Mouse (Mus musculus): ENCODE measurements around the gene Iqschfp. TPM values are rescaled to one million over a fixed set of nuclear protein-coding genes. Genes with fewer than 3 reads are reported as not detected.
A peak's percentile ranks its signal among the peaks of the same experiment; 100 is the strongest.

Iqschfp gene
- polyA plus RNA-seq, 1 experiment = not detected

DNA sequence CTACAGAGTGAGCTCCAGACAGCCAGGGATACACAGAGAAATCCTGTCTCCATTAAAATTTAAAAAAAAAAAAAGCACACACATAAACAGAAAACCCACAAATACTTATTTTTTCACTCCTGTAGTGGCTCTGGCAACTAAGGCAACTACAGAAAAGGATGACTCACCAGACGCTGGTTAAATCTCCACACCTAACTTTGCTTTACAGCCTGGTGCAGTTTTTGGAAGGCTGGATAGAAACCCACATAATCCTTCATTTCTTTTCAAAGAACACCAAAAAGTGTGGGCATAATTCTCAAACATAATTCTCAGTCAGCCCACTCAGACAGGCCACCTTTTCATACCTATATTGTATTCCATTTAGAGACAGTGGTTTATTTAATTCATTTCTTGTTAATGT is 746.7 kb downstream of the Iqschfp start:
- H3K27me3 ChIP-seq (replicated peaks) = peaks cover 30% of the 10 kb centered on the region
- H3K4me1 ChIP-seq = peaks cover 55% of the 10 kb centered on the region
- TF ChIP-seq FLI1 (IDR thresholded peaks at IDR 0.05; ENCODE audit: low read length) = no peak
- no peak for TF ChIP-seq GATA1 (IDR thresholded peaks at IDR 0.05; ENCODE audit: borderline replicate concordance, low read length)

DNA sequence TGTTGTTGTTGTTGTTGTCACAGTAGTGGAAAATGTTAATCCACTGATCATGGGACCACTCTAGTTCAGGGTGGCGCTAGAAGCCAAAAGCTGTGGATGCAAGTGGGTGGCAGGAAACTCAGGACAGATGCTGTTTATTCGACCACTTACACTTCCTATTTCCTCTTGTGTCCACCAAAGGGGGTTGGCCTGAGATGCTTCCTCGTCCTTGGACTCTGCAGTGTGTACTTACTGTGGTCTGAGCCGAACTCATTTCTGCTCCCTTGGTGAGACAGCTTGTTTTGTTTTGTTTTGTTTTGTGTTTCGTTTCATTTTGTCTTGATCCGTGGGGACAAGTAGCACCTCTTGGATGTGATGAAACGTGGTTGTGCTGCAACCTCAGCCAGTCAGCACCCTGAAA is 750.9 kb downstream of the Iqschfp start:
- H3K36me3 ChIP-seq (replicated peaks; ENCODE audit: low read length) = peaks cover 12% of the 10 kb centered on the region
- H3K9me3 ChIP-seq = peaks cover 7% of the 10 kb centered on the region
- TF ChIP-seq GATA1 (IDR thresholded peaks at IDR 0.05; ENCODE audit: borderline replicate concordance, low read length) (no peak), FLI1 (IDR thresholded peaks at IDR 0.05; ENCODE audit: low read length) (no peak)
- H3K4me3 ChIP-seq (replicated peaks) = no peak overlapping the region
- H3K27me3 ChIP-seq (replicated peaks) = peaks cover 2% of the 10 kb centered on the region
- H3K4me1 ChIP-seq = peaks cover 73% of the 10 kb centered on the region

More for the DNA sequence above, 746.7 kb downstream of the Iqschfp start:
- H3K36me3 ChIP-seq (replicated peaks; ENCODE audit: low read length) = peaks cover 10% of the 10 kb centered on the region
- peak overlapping the region; percentile 87 for H3K4me3 ChIP-seq (replicated peaks)
- H3K9me3 ChIP-seq = peaks cover 6% of the 10 kb centered on the region

DNA sequence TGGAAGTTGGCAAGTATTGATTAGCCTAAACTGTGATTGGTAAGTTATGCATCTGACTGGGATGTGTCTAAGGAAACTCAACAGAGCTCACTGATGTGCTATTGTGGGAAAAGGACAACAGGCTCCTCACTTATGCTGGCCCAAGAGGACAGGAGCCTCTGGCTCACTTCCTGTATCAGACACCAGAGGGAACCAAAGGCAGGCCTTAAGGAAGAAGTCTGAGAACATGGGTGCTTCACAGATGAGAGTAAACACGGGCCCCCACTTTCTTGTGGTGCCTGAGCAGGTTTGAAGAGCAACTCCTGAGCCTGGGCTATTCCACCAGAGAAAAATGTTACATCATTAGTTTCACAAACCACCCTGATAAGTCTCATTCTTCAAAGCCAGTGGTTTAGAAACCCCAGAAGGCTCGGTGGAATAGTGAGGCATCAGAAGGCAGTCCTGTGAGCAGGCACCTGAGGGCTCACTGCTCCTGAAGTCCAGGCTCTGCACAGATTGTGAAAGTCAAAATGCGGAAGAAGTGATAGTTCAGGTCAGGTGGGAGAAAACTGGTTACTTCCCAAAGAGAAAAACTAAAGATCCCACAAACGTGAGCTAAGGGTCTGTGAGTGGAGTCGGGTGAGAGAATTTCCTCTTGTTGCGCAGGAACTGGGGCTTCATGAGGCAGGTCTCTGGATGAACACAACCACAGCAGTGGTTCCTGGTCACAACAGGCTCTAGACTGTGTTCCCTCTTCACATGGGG is 754.5 kb downstream of the Iqschfp start:
- Histone ChIP-seq H3K4me3 (replicated peaks) (no peak overlapping the region), H3K36me3 (replicated peaks; ENCODE audit: low read length) (peaks cover 12% of the 10 kb centered on the region), H3K4me1 (peaks cover 80% of the 10 kb centered on the region), H3K9me3 (peaks cover 7% of the 10 kb centered on the region), H3K27me3 (replicated peaks) (no peaks in the 10 kb centered on the region)
- TF ChIP-seq GATA1 (IDR thresholded peaks at IDR 0.05; ENCODE audit: borderline replicate concordance, low read length) (no peak), FLI1 (IDR thresholded peaks at IDR 0.05; ENCODE audit: low read length) (no peak)

DNA sequence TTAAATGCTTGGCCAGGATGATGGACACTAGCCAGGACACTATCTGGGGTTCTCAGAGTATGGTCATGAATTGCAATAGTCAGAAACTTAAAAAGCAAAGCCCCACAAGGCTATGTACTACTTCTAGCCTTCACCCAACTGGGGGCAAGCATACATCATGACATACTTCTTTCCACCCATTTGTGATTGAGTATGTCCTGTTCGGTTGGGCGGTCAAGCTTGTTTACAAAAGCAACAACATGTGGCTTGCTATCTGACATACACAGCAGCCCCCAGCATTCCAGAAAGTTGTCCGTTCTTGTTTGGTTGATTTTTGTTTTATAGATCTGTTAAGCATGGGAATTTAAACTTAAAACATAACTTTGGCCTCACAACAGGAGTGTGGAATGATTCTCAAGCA is 755.2 kb downstream of the Iqschfp start:
- H3K27me3 ChIP-seq (replicated peaks) = no peaks in the 10 kb centered on the region
- no peak overlapping the region for H3K4me3 ChIP-seq (replicated peaks)
- H3K36me3 ChIP-seq (replicated peaks; ENCODE audit: low read length) = peaks cover 12% of the 10 kb centered on the region
- TF ChIP-seq GATA1 (IDR thresholded peaks at IDR 0.05; ENCODE audit: borderline replicate concordance, low read length) (no peak), FLI1 (IDR thresholded peaks at IDR 0.05; ENCODE audit: low read length) (no peak)
- H3K4me1 ChIP-seq = peaks cover 78% of the 10 kb centered on the region
- peaks cover 7% of the 10 kb centered on the region for H3K9me3 ChIP-seq

DNA sequence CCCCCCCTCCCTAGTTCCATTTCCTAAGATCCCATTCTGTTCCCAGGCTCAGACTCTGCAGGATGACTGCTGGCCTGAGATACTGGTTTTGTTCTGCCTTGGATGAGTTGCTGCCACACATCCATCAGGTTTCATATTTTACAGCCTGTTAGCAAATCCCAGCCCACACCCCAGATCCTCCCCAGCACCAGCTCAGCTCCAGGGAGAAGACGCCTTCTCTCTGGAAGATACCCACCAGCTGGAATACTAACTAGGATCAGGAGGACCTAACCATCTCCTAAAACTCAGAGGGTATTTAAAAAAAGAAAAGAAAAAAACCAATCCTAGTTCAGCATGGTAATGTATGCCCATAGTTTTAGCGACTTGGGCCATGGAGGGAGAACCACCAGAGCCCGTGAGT is 758.2 kb downstream of the Iqschfp start:
- no peaks in the 10 kb centered on the region for H3K9me3 ChIP-seq
- no peak for TF ChIP-seq GATA1 (IDR thresholded peaks at IDR 0.05; ENCODE audit: borderline replicate concordance, low read length)
- no peak for TF ChIP-seq FLI1 (IDR thresholded peaks at IDR 0.05; ENCODE audit: low read length)
- peaks cover 90% of the 10 kb centered on the region for H3K4me1 ChIP-seq

DNA sequence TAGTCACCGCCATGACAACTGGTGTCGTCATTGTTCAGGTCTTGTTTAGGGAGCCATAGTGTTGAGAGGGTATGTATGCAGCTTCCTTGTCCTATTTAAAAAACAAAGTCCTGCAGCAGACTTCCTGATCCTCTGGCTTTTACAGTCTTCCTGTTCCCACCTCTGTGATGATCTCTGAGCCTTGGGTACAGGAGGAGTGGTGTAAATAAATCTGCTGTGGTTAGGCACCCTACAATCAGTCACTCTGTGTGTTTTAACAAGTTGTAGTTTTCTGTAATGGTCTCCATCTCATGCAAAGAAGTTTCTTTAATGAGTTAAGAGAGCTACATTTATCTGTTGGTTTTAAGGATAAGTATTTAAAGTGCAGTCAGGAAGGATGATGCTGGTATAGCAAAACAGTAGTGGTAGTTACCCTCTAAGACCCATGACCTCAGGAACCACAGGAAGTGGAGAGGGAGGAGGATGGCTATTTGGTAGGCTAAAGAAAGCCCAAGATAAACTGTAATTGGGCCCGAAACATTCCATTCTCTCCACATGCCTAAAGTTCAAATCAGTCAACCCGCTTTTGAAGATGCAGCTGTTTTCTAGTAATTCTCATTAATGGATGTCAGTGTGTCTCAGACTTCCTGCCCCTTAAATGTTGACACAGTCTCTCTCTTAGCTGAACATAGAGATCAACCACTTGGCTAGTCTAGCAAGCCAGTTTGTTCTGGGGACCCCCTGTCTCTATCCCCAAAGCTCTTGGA is 764.7 kb downstream of the Iqschfp start:
- peaks cover 90% of the 10 kb centered on the region for H3K4me1 ChIP-seq
- TF ChIP-seq GATA1 (IDR thresholded peaks at IDR 0.05; ENCODE audit: borderline replicate concordance, low read length) (no peak), FLI1 (IDR thresholded peaks at IDR 0.05; ENCODE audit: low read length) (no peak)
- peaks cover 2% of the 10 kb centered on the region for H3K36me3 ChIP-seq (replicated peaks; ENCODE audit: low read length)
- peak overlapping the region; percentile 55 for H3K4me3 ChIP-seq (replicated peaks)
- no peaks in the 10 kb centered on the region for H3K9me3 ChIP-seq
- no peaks in the 10 kb centered on the region for H3K27me3 ChIP-seq (replicated peaks)

More for the DNA sequence above, 758.2 kb downstream of the Iqschfp start:
- Histone ChIP-seq H3K4me3 (replicated peaks) (no peak overlapping the region), H3K27me3 (replicated peaks) (no peaks in the 10 kb centered on the region), H3K36me3 (replicated peaks; ENCODE audit: low read length) (no peaks in the 10 kb centered on the region)

DNA sequence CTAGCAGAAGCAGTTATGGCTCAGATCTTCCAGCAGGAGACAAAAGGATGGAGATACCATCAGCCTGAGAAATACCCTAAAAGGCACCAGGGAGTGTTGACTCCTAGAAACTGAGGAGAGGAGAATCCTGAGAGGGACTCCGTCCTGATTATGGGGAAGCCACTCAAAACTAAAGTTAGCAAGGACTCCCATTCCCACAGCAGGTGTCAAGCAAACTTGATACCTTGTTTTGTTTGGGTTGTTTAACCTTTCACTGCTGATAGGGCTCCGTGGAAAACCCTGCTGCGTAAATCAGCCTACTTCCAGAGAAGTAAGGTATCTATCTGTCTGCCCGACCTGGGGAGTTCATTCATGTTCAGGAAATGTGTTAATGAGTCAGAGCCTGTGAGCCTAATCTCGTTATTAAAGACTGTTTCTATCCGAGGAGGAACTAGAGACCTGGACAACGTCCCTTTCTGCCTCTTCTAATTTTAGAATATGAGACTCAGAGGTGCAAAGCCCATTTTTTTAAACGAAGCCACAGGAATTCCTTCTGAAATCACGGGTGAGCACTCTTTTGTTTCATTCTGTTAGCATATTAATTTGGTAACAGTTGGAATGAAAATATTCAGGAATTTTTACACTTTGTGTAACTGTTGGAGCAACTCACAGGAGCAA is 765.7 kb downstream of the Iqschfp start:
- Histone ChIP-seq H3K9me3 (no peaks in the 10 kb centered on the region), H3K4me1 (peaks cover 96% of the 10 kb centered on the region), H3K36me3 (replicated peaks; ENCODE audit: low read length) (peaks cover 2% of the 10 kb centered on the region), H3K4me3 (replicated peaks) (peak overlapping the region; percentile 55), H3K27me3 (replicated peaks) (no peaks in the 10 kb centered on the region)
- TF ChIP-seq FLI1 (IDR thresholded peaks at IDR 0.05; ENCODE audit: low read length) (no peak), GATA1 (IDR thresholded peaks at IDR 0.05; ENCODE audit: borderline replicate concordance, low read length) (no peak)

DNA sequence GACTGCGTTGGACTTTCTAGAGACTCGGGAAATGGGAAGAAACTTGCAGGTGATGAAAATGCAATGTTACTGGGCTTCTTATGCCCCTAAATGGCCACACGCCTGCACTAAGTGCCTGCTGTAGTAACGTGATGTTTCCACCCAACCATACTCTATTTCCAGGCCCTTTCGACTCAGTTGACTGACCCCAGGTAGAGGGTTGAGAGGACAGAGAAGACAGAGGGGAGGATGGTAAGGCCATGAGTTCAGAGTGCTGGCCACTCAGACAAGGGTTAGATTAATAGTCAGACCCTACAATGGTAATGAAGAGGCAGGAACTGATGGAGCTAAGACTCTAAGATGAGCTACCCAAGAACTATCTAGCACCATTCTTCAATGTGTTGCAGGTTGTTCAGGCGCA is 768.0 kb downstream of the Iqschfp start:
- TF ChIP-seq FLI1 (IDR thresholded peaks at IDR 0.05; ENCODE audit: low read length) (no peak), GATA1 (IDR thresholded peaks at IDR 0.05; ENCODE audit: borderline replicate concordance, low read length) (no peak)
- Histone ChIP-seq H3K27me3 (replicated peaks) (no peaks in the 10 kb centered on the region), H3K4me3 (replicated peaks) (peak overlapping the region; percentile 84), H3K9me3 (no peaks in the 10 kb centered on the region), H3K4me1 (peaks cover 94% of the 10 kb centered on the region), H3K36me3 (replicated peaks; ENCODE audit: low read length) (peaks cover 2% of the 10 kb centered on the region)

DNA sequence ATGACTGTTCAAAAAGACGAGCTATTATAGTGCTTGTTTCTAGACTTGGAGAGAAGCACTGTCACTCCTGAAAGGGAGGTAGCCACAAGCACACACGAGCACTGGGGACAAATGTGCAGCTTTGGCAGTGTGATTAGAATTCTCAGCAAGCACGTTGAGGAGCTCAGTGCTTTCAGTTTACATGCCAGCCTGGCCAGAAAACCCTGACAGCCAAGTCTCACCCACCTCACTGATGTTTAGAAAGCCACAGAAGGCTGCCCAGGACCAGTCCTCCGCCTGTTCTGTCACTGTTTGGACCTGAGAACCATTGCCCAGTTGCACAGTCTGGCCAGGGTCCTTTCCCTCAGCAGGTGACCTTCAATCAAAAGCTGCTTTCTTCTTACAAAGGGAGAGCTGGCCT is 768.5 kb downstream of the Iqschfp start:
- H3K27me3 ChIP-seq (replicated peaks) = no peaks in the 10 kb centered on the region
- no peaks in the 10 kb centered on the region for H3K9me3 ChIP-seq
- no peak for TF ChIP-seq GATA1 (IDR thresholded peaks at IDR 0.05; ENCODE audit: borderline replicate concordance, low read length)
- TF ChIP-seq FLI1 (IDR thresholded peaks at IDR 0.05; ENCODE audit: low read length) = no peak
- H3K4me1 ChIP-seq = peaks cover 90% of the 10 kb centered on the region
- H3K4me3 ChIP-seq (replicated peaks) = peak overlapping the region; percentile 84
- H3K36me3 ChIP-seq (replicated peaks; ENCODE audit: low read length) = peaks cover 2% of the 10 kb centered on the region

All from megakaryocyte, embryonic 14.5 days (primary cell).